Mouse (Mus musculus): ENCODE measurements around the gene Slc6a19.
"Not testable (repeated sequence)": the region's sequence is repeated elsewhere in the genome, so short reads cannot be mapped to it uniquely, and the experiment has no call there.

Gene Slc6a19

GRCm38 (mm10) chr13:73713204-73713603 is 8.5 kb upstream of the Slc6a19 start:
- in situ Hi-C loops (cut with MboI, MseI), result loop anchor here (5.0 kb wide), 1 partner anchor 604 kb away; the partner anchor contains the start of gene Pdcd6

DNA sequence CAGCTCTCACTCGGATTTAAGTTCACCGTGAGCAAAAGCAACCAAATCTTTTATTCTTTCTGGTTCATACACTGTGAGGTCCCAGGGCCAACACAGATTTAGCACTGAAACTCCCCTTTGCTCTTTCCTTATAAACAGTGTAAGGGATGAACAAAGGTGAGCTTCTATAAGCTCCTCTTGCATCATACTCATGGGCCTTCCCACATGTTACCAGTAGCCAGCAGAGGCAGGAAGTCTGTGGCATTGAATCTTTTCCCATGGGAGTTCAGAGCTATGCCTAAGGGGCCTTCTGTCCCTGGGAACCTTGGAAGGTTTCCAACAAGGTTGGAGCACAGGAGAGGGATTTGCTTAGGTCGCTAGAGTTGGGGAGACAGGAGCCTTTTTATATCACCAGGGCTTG is 7.6 kb upstream of the Slc6a19 start:
- in situ Hi-C loops (cut with MboI, MseI), result loop anchor here (5.0 kb wide), 1 partner anchor 605 kb away; the partner anchor contains the start of gene Pdcd6

DNA sequence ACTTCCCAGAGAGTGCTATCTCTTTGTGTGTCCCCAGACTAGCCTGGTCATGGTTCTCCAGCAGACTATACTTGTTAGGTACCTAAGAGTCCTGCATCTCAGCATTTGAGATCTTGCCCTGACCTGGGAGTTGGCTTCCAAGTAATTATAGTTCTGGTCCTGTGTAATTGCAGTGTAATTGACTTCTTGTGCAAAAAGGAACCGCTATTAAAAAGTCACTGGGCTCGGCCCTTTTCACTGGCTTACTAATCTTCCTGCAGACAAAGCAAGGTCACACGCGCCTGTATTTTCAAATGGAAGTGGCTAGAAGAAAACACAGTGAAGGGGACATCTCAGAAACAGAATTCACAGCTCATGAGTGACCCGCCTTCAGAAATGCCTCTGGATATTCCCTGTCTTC is 7.1 kb upstream of the Slc6a19 start:
- in situ Hi-C loops (cut with MboI, MseI), result loop anchor here (5.0 kb wide), 1 partner anchor 605 kb away; the partner anchor contains the start of gene Pdcd6

DNA sequence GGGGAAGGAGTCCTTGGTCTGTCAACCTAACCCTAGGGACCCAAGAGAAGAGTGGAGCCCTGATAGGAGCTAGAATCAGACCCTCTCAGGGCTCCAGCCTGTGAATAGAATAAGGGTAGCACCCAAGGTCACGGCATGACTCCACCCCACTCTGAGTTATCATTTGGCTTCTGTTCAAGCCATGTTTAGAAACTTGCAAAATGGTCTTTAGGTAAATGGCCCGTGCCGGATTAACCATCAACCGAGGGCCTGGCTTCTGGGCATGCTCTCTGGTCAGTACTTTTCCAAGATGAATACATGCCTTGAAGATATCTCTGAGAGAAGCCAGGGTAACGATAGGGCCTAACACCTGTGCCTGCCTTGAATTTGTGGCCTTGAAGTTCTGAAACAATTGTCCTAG is 6.6 kb upstream of the Slc6a19 start:
- in situ Hi-C loops (cut with MboI, MseI), result loop anchor here (5.0 kb wide), 1 partner anchor 606 kb away; the partner anchor contains the start of gene Pdcd6

DNA sequence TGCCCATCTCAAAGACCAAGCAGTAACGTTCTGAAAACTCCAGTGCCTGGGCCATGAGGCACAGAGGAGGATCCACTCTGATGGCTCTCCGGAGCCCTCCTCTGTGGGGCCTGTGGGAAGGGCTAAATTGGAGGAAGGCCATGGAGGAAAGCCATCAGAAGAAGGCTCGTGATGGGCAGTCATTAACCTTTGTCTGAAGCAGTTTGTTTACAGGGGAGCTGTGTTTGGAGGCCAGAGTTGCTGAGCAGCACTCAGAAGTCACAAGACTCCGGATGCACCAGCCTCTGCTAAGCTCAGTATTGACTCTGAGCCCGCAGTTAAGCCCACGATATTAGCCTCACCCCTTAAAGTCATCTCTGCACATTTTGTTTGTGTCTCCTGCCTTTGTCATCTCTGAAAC is 4.8 kb upstream of the Slc6a19 start:
- in situ Hi-C loops (cut with MboI, MseI), result no loop called here

DNA sequence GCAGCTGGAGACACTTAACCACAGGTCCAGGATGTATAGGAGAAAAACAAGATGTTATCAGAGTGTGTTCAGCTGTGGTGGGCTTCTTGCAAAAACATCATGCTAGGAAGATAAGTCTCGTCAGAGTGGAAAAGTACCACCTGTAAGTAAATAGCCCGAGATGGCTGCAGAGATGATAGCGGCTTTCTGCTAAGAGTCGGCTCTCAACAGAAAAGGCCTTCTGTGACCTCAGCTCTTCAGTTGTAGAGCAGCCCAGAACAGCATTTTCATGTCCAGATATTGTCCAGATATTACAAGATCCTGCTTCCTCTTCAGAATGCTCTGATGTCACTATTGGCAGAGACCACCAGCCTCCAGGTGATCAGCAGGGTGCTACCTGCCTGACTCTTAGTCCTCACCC is 1.2 kb downstream of the Slc6a19 start:
- in situ Hi-C loops (cut with MboI, MseI), result not testable (repeated sequence)

DNA sequence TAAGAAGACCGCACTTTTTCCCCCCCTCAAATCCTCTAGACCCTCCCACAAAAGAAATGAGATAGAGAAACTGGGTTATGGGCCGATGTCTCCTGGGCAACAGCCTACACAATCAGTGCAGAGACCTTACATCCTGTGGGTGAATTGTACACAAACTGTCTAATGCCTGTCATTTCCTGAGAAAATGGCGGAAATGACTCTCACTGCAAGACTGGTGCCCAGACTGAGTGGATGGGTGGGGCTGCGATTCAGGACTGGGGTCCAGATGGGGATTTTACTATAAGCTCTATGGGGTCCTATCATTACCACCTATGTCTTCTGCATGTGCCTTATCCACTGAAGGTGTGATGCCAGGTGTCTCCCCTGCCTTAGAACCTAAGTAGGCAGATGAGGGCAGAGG is 1.9 kb downstream of the Slc6a19 start:
- in situ Hi-C loops (cut with MboI, MseI), result no loop called here

DNA sequence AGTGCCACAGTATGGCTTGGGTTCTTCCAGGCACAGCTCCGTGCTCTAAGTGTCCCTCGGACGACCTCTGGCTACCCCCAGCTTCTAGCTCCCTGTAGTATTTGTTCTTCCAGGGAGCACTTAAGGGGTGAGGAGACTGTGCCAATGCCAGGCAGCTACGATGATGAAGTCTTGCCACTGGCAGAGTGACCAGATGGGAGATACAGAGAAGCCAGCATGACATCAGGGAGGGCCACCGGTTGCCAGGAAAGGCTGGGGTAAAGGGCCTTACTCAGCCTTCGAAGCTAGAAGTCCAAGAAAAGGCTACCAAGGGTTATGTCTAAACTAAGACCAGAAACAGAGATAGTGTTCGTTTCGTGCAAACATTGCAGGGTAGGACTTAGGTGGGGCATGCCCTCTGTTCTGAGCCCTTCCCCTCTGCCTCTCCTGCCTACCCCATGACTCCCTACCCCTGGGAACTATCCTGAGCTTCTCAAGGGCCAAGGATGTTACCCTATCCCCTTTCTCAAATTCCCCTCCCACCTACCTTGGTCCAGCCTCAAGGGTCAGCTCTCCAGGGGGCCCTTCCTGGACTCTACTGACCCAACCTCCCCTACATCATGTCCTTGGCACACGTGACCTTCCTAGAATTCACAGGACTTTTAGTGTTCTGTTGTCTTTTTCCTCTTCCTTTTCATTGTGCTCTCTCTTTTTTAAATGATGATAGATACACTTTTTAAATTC is 3.3 kb downstream of the Slc6a19 start:
- in situ Hi-C loops (cut with MboI, MseI), result no loop called here

DNA sequence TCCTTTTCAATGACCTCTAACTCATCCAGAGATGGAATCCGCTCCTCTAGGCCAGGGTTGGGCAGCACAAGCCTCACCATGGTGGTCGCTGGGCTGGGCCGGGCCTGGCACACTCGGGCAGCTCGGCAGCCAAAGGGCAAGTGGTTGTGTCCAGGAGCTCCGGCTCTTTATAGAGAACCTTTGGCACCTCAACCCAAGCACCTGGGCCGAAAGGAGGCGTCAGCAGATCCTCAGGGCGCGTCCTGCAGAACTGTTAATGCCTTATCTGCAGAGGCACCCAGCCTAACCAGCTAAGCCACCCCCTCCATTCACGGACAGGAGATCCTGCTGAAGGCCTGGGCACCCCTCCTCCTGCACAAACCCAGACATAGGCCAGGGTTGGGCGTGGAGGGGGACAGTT is 4.1 kb downstream of the Slc6a19 start:
- in situ Hi-C loops (cut with MboI, MseI), result no loop called here

DNA sequence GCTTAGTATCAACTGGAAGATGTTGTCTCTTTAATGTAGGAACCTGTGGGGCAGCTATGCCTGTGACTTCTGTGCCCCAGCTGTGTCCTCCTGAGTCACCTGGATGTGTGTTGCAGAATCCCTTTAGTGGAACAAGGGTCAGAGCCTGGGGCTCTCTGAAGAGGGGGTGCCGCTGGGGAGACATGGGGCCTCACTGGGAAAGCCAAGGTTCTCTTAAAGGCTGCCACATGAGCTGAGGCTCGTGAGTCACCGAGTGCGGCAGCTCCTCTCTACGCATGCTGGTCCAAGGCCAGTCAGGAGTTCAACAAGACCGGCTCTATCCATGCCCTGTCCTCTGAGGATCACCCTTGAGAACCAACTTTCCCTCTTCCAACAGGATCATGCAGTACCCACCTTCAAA is 5.0 kb downstream of the Slc6a19 start:
- in situ Hi-C loops (cut with MboI, MseI), result no loop called here

- in situ Hi-C loops (cut with MboI, MseI), result no loop called here
These were observed 8.1 kb downstream of the Slc6a19 start for GRCm38 (mm10) chr13:73696529-73696928.

DNA sequence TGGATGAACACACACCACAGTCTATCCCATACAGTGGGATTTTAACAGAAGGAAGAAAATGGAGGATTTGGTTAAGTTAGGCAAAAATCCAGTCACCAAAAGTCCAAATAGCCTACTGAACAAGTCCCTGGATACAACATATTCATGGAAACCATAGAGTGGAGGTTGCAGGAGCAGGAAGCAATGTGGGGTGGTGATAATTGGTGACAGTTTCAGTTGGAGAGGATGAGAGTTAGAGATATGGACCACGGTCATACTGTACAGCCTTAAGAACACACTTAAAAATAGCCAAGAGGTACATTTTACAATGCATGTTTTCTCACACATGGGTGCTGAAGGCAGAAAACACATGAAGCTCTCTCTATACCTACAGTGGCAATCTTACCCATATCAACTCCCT is 9.7 kb downstream of the Slc6a19 start:
- in situ Hi-C loops (cut with MboI, MseI), result loop anchor here (5.0 kb wide), 1 partner anchor 178 kb away; no protein-coding TSS in a partner anchor

DNA sequence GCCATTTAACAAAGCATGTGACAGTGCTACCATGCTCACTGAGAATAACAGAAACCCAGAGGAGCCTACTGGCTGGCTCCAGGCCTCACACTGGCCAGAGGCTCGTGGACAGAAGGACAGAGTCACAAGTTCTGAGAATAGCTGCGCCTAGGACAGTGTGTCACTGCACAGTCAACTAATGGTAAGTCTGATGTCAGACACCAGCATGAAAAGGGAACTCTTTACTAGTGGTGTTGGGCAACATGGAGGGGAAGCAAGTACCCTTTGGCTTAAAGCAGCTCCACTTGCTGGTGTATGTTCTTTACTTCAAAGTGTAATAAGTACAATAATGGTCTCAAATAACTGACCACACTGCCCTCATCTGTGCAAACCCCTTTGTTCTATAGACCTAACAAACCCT is 11.3 kb downstream of the Slc6a19 start:
- in situ Hi-C loops (cut with MboI, MseI), result loop anchor here (5.0 kb wide), 1 partner anchor 176 kb away; no protein-coding TSS in a partner anchor

DNA sequence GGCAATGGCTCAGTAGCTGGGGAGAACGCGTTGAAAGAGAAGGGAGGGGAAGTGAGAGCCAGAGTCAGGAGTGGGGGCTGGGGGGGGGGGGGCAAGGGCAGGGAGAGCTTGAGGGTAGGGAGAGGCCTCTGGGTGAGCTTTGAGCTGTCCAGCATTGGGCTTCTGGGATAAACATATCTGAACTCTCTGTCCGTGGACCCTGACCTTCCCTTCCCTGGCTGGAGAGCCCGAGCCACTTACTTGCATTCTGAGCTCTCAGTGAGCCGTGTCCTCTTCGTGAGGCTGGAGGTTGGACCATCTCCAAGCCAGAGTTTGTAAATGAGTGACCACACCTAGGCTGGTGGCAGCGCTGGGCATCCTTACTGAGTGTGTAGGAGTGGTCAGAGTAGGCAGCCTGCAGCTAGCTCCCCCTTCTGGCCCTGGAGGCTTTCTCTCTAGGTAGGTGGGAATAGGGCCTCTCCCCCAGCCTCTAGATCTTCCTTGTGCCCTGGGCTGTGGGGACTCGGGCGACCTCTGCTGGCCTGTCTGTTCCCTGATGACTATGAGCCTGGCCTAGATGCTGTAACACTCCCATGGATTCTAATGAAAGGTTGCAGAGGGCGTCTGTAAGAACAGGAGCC is 12.3 kb downstream of the Slc6a19 start:
- in situ Hi-C loops (cut with MboI, MseI), result loop anchor here (5.0 kb wide), 1 partner anchor 175 kb away; no protein-coding TSS in a partner anchor

- in situ Hi-C loops (cut with MboI, MseI), result loop anchor here (5.0 kb wide), 1 partner anchor 42 kb away; no protein-coding TSS in a partner anchor
These were observed 15.7 kb downstream of the Slc6a19 start for GRCm38 (mm10) chr13:73688934-73689333.

DNA sequence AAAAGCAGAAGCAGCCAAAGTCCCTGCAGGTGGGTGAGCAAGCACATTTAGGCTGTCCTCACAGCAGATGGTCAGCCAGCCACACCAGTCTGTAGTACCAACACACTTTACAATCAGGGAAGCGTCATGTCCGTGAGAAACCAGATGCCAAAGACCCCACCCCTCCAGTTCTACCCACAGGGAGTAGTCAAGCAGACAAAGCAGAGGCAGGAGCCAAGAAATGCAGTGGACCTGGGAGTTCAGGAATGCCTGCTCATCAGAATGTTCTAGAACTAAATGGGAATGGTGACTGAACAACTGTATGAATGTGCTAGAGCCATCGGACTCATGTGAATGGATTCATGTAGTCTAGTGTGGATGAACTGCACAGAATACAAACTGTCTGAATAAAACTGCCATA is 17.1 kb downstream of the Slc6a19 start:
- in situ Hi-C loops (cut with MboI, MseI), result loop anchor here (5.0 kb wide), 1 partner anchor 40 kb away; no protein-coding TSS in a partner anchor

DNA sequence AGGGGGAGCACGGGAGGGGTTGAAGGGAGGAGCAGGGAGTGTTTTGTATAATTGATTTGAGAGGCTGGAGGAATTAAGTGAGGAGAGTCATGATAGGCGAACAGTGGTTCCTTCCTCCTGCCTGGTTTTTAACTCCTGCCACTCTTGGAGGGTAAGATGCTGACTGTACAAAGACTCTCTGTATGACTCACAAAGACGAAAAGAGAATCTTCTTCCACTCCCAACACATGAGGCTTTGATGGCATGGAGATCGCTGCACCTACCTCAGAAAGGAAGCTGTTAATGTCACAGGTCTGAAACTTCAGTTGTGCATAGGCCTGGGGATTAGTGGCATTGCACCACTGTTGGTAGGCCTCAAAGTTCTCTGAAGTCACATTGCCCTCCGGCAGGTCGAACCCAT is 19.2 kb downstream of the Slc6a19 start:
- in situ Hi-C loops (cut with MboI, MseI), result loop anchor here (5.0 kb wide), 1 partner anchor 38 kb away; no protein-coding TSS in a partner anchor

GRCm38 (mm10) chr13:73684412-73684811 is 20.3 kb downstream of the Slc6a19 start:
- in situ Hi-C loops (cut with MboI, MseI), result no loop called here

DNA sequence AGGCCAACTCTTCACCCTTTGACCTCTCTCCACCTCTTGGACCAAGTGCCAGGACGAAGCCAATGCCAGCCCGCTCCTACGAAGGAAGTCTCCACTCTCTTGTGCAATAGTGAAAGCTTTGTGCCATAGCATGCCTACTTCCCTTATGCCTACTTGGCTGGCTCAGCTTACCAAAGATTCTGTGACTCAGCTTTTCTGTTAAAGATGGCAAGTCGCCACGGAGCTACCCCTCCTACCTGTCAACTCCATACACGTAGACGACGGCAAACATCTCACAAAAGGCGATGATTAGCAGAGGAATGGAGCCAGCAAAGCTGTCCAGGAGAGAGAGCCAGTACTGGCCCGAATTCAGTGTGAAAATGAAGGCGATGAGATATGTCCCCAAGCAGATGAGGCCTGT is 21.0 kb downstream of the Slc6a19 start:
- in situ Hi-C loops (cut with MboI, MseI), result no loop called here

DNA sequence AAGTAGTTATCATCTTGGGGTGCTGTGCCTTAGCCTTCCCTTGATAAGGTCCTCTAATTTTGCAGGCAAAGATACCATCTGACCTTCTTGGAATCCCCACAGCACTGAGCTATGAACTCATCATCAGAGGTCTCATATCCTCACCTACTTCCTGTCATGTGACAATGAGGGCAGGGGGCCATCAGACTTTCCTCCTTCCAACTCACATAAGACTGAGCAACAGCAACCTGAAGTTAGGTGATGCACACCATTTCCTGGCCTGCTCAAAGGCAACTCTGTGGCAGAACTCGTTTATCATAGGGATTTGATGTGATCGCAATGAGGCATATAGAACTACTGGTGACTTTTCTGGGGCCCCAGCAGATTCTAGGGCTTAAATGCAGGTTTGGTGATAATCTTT is 22.4 kb downstream of the Slc6a19 start:
- in situ Hi-C loops (cut with MboI, MseI), result no loop called here

DNA sequence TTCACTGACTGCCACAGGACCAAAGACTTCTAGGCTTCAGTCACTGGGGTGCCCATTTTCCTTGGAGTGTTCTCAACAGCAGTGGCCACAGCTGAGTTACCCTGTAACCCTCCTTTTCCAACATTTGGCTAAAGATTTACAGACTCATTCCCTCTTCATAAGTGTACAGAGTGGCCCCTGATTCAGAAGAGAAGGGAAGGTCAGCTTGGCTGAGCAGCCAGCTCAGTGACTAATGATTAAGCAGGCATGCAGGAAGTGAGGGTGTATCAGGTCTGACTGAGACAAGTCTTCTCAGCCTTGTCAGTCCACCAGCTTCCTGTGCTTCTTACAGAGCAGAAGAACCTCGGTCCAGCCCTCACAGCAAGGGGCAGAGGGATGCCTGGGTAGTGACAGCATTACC is 24.3 kb downstream of the Slc6a19 start:
- in situ Hi-C loops (cut with MboI, MseI), result no loop called here

DNA sequence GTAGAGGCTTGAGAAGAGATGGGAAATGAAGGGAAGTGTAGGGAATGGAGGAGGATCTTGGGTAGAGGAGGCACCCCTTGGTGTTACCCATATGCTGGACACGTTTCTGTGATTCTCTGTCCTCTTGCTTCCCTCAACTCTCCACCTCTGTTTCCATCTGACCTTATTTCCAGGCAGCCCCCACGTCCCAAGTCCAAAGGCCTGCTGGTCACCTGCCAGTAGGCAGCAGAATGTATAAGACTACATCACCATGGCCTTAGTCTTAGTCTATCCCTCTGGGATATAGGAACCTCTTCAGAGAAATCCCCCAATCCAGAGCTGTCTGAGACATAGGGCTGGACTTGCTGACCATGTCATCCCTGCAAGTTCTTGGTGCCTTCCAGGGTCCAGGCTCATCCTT is 25.4 kb downstream of the Slc6a19 start:
- in situ Hi-C loops (cut with MboI, MseI), result no loop called here

GRCm38 (mm10) chr13:73677853-73678252 is 26.8 kb downstream of the Slc6a19 start, which contains the start of gene Slc6a18:
Slc6a18 (minus strand) TSS chr13:73678023.
- in situ Hi-C loops (cut with MboI, MseI), result no loop called here
